Mouse (Mus musculus) c-Kit-positive CD71-positive TER-119-positive erythroid progenitor cells, embryonic 14.5 days (primary cell): ENCODE results near the gene Rnls.
A peak's percentile ranks its signal among the peaks of the same experiment; 100 is the strongest.

Experiments
- DNase-seq: peaks from one replicate; pipeline ENCODE4 v3.0.0-alpha.2; 2013; ENCODE audit warnings: low spot score

Rnls gene

DNA sequence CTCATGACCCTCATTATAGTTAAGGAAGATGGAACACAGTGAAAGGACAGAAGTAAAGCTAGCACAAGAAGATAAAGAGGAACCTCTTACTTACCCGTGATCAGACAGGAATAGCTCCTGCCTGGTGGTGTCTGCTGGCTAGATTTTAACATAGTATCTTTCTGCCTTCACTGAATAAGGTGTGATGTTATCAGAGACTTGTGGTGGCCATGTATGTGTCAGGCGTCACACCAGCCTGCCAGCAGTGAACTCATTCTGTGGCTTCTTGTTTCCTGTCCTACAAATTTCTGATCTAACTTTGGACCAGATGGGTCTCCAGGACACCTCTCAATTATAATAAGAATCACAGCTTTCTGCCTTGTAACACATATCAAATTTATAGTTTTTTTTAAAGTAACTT is 129.7 kb downstream of the Rnls start:
- no peak for DNase-seq

DNA sequence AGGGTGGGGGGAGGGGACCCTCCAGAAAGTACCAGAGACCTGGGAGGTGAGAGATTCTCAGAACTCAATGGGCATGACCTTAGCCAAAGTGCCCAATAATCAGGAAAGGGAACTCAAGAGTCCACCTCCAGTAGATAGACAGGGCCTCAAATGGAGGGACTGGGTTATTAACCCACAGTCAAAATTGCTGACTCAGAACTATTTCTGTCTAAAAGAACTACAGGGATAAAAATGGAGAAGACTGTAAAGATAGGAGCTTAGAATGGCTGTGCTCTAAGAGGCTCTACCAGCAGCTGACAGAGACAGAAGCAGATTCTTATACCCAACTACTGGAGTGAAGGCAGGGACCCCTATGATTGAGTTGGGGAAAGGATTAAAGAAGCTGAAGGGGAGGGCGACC is 132.9 kb downstream of the Rnls start:
- DNase-seq: no peak

DNA sequence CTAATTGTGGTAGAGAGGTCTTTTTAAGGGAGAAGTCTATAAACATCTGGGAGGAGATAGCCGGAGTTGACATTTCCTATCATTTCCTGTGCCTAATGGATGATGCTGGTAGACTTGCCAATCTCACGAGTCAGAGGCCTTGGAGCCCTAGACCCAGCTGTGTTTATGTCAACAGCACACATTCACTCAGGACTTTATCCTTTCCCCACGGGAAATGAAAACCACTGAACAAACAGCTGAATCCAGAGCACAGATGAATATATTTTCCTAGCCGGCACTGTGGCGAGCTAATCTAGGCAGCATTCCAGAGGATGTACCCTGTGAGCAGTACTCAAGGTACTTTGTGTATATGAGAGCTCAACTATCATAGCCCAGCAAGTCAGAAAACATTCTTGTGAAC is 138.2 kb downstream of the Rnls start:
- no peak for DNase-seq

DNA sequence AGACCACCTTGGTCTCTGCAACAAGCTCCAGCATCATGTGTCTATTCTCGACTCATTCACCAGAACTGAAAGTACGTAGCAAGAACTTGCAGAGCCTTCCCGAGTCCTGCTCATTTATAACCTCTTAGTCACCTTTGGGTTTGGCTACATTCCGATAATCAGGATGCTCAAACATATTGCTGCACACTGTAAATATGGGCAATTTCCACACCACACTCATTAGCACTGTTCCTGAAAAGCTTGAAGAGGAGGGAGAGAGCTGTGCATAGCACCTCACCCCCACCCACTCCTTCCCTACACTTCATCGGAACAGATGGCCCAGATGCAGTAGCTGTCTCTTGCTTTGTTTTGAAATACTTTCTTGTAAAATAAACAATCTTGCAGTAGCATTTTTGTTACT is 139.9 kb downstream of the Rnls start:
- DNase-seq: no peak

DNA sequence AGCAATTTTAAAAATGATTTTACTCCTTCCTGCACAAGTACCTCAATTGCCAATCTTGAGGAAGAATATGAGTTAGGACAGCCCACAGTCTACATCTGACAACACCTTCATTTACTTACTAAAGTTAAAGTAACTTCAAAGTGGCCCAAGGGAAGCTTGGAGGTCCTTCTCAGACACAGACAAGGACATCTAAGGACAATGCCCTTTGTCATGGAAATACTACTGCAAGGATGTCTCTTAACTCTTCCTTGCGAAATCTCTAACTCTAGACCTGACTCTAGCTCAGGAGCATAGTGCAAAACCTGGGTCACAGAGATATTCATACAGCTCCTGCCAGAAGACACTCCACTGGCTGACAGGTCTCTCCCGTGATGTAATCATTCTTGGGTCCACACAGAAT is 147.9 kb downstream of the Rnls start:
- no peak for DNase-seq

DNA sequence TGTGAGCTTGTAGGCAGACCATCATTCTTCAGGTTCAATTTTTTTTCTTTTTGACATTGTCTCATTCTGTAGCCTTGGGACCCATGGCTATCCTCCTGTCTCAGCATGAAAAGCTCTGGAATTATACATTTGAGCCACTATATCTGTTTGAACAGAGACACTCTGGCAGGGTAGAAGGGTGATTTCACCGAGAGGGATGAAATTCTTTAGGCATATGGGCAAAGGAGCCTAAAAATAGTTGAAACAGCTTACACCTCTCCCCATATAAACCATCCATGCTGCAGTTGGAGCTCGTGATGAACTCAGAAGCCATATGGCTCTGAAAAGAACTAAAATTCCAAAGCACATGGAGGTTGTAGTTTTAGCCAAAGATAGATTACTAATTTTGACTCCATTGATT is 151.7 kb downstream of the Rnls start:
- DNase-seq: no peak

DNA sequence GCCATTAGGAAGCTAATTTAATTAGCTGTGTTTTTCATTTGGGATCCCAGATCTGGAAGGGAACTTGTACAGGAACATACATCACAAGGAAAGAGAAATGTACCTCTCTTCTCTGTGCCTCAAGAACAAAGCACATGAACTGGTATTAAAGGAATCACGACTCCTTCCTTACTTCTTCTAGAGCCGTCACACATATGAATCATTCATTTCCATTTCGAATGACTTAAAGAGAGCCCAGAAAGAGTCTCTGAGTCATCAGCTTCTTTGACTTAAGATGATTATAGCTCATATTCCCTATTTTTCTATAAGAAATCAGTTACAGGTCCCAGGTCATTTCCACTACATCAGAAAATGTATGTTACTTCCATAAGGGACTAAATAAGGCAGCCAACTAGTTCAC is 159.2 kb downstream of the Rnls start:
- no peak for DNase-seq

DNA sequence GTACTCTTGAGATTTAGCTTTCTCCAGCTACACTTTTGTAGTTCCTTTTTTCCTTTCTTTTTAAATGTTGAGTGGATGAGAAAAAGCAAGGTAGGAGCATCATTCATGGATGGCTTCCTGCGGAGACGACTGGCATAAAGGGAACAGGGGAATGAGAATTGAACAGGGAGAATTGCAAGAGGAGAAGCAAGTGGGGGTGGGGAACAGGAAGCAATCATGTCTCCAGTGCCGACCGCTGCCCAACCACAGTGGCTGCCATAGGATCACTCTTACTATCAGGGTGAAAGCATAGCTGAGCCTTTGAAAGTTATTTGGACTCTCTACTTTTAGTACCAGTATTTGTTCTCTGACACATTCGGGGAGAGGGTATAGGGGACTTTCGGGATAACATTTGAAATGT is 160.8 kb downstream of the Rnls start:
- DNase-seq: no peak

DNA sequence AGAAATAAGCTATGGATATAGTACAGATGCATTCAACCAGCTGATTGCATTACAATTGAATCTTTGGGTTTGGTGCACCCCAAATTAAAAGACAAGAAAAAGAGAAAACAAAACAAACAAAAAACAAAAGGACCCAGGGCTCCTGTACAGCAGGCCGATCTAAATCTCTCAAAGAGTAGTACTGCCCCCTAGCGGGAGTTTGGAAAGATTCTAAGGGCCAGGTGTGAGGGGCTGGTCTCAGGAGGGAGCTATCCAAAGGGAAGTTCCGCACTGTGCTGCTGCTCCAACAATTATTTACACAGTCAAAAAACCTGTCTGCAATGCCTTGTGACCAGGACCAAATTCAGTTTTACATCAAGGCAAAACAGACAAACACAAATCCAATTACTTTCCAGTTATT is 165.1 kb downstream of the Rnls start:
- DNase-seq: peak; percentile 60

DNA sequence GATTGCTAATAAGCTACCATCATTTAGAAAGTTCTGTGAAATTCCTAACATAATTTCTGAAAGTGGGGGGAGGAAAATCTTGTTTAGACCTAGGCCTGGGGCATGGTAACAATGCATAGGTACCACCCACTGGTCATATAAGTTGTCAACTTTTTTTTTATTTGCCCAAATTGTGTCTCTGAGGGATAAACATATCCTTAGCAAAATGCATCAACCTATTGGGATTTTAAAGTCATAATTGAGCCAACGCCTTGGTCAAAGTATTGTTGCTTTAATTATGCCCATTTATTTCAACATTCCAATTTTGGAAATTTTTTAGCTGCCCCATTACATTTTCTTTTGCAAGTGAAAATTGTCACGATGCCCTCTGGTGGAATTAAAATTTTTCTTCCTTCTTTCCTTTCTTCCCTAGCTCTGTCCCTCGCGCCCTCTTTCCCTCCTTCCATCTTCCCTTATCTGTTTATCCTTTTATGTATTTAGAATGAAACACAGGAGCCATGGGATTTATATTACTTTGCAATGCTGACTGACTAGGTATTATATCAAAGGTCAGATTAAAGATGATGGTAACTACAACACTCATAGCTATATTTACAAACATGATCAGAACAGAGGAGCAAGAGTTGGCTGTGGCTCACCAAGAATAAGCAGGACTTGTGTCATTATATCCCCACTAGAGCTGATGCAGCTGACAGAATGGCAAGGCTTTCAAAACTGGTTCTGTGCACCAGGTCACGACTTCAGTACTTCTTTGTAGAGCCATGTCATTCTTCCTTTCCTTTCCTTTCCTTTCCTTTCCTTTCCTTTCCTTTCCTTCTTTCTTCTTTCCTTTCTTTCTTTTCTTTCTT is 166.0 kb downstream of the Rnls start:
- DNase-seq: no peak

DNA sequence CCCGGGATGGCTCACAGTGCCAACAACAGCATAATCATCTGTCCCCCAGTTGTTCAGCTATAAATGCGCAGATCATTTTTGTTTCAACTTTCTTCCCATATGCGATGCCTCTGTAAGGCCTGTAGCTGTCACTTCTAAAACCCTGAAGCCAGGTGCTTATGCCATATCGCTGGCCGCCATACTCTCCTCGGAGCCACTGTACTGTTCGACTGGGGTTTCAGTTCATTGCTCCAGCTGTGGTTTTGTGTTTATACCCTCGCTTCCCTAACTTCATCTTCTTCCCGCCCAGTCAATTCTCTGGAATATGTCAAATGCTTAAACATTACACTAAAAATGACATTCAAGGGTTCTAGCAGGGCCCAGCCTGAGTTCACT is 167.1 kb downstream of the Rnls start:
- no peak for DNase-seq

DNA sequence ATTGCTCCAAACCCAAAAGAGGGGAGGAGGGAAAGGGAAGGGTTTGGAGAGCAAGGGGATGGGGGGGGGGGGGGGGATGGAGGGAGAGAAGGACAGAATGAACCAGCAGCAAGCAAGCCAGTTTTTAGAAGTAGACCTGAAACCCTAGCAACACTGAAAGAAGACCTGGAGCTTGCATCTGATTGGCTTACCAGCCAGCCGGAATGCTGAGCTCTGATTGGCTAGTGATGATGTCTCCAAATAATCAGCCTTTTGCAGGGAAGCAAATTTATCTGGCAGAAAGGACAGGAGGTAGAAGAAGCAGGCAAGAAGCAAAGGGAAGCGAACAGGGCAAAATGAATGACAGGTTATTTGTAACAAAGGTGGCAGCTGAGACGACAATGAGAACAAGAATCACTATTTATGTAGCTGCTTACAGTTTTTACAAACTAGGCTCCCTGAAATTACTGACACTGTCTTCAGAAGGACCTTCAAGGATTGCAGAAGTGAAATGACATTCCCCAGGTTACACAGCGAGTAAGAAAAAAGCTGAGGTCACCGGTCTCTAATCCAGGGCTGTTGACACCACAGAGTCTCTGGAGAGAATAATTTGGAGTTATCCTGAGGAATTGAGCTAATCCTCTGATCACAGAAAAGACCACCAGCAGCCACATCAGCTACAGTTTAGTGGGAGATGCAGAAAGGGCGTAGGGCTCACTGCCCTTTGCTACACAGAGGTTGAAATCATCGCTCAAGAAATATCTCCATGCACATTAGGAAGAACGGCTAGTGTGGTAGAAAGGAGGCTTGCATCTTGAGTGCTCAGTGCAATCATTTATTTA is 167.7 kb downstream of the Rnls start:
- no peak for DNase-seq

DNA sequence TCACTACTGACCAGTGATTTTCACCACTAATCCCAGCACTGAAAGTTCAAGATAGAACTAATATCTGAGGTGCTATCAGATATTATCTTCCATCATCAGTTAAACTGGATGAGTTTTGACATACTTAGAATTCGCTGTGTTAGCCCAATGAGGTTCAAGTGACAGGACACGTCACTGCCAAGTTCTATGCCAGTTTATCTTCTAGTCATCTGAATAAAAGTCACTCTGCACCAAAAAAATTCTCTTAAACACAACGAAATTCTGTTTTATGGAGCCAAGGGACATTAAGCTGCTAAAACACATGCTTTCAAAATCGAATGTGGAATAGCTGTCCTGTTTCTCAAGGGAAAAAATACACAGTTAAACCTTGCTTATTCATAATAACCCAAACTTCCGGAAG is 168.3 kb downstream of the Rnls start:
- DNase-seq: no peak

DNA sequence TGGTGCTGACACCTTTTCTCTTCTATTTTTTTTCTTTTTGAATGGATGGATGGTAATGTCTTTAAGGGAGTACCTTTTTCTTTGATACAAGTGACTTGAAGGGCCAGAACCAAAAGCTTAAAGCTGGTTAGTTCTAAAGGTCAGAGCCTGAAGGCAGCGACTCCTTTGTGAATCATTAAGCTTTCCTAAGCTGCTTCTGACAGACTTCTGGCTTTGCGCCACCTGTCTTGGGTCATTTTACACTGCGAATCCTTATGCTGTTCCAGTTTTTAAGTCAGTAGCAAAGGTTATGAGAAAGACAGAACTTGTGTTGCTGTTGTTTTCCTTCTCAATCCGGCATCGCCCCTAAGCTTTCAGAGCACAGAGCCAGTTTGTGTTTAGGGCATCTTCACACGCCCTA is 168.8 kb downstream of the Rnls start:
- DNase-seq: no peak

DNA sequence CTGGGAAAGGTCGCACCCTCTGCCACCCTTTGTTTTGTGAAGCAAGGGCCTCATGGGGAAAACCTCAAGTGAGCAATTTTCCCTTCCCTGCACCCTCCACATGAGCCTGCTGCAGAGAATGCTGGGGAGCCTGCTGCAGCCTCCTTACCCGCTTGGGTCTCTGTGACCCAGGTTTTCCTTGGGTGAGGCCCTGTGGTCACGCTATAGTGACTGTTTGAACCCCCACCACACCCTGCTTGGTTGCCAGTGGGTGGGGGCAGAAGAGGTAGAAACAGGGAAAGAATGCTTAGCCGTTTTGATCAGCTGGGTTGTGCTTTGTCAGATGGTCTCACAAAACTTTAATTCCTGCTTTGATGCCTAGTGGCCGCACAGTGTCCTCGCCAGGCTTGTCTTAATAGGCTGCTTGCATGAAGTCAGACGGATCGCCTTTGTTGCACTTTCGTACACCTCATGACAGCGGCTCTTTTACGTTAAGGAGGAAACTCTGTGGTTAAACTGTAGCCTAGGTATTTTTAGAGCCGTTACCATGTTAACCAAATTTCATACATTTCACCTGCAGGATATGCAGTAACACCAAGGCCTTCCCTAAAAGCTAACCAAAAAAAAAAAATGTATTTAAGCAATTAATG is 169.4 kb downstream of the Rnls start:
- no peak for DNase-seq

DNA sequence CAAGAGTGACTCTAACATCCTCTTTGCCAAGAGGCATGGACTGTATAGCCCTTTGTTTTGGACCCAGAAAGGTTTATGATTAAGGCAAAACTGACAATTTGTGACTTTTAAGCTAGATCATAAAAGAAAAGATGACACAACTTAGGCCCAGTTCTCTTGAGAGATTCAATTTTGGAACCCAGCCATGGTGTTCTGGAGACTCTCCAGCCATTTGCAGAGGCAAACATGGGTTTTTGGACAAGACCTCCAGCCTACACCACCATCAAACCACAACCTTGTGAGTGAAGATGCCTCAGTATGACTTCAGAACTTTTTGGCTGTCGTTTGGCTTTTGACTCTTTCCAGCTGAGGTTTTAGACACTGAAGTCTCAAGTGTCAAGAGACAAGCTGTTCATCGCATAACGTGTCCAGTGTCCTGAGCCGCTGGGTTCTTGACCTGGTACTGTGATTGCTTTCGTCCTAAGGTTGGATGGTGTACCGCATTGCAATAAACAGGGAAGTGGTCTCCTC is 174.2 kb downstream of the Rnls start:
- no peak for DNase-seq

DNA sequence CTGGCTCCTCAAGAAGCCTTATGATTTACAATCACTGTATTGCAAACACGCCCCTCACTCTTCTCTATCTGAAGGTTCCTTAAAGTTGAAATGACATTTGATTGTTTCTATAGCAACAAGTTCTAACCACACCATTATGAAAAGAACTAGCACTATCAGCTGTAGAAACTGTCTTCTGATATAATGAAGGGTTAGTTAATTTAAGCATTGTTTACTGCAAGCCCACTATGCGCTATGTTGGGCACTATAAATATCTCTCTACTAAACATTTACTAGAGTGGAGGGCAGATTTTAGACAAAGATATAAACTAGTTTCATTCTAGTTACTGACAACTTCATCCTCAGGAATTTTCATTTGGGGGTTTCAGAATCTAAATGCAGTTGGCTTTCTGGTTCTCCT is 182.4 kb downstream of the Rnls start:
- DNase-seq: no peak

DNA sequence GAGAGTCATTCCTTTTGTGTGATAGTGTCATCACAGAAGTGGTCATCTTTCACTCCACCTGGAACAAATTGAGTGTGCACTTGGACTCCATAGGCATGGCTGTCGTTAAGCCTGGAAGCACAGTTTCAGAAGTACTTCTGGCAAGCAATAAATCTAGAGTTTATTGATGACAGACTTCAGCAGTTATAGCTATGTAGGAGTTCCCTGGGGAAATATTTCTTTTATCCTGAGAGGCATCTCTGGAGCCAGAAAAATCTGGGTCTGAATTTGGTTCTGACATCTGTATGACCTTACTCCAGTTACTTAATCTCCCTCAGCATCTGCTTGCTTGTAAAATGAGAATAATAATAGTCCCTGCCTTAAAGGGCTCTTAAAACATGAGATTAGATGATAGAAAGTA is 184.1 kb downstream of the Rnls start:
- DNase-seq: no peak

DNA sequence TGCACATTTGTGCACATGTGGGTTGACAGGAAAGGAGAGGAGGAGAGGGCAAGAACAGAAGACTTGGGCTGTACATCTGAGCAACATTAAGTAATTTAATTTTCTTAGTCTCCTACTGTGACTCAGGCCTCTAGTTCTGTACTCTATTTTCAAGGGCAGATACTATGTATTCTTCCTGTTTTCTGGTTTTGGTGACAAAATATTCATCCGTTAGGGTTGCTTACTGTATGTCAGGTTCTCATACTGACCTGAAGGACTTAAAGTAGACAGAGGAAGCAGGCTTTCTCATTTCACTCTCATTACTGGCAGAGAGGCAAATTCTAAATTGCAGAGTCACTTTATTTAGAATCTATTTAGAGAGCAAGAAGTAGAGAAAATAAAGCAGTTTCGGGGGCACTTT is 186.7 kb downstream of the Rnls start:
- no peak for DNase-seq

DNA sequence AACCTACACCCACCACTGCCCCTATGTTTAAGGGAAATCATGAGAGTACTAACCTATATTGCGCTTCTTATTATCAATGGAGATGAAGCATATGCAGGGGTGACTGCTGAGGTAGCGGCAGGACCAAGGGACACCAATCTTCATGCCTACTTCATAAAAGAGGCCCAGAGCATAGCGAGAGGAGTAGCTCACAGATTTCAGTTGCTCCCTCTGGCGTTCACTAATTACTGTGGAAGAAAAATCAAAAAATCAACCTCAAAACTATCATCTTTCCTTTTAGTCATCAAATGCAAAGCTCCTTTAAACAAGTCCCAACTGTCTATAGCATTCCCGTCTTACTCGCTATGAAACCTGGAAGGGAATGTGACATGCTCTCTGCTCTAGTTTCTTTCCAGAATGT is 189.7 kb downstream of the Rnls start:
- no peak for DNase-seq

DNA sequence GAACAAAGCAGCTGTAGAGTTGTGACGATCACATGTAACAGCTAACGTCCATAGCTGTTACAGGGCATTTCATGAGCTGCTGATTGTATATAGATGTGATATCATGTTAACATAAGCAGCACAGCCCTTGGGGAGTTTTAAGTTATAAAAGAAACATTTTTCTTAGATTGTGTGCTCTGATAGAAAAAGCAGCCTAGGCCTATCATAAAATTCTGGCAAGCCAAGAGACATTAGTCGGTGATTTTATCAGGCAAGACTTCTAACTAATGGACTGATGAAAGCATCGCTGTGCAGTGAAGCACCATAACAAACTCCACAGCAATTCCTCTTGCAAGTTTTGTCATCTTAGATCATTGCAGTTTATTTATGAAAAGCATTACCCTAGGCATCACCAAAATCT is 190.9 kb downstream of the Rnls start:
- DNase-seq: no peak

DNA sequence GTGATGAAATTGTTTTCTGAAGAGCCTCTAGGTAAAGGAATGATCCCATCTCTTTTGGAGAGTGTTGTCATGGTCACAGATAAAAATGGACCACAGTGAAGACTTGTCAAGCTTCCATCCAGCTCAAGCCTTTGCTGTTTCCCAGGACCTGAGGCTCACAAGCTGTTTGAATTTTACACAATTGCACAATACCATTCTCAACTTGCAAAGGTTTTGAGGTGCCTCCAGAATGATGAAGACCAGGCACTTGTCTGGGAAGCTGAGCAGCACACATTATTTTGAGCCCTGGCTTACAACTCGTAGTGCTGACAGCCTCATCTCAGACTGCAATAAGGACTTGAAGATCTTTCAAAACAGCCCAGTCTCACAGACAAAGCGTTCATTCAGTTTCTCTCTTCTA is 200.0 kb downstream of the Rnls start:
- no peak for DNase-seq

DNA sequence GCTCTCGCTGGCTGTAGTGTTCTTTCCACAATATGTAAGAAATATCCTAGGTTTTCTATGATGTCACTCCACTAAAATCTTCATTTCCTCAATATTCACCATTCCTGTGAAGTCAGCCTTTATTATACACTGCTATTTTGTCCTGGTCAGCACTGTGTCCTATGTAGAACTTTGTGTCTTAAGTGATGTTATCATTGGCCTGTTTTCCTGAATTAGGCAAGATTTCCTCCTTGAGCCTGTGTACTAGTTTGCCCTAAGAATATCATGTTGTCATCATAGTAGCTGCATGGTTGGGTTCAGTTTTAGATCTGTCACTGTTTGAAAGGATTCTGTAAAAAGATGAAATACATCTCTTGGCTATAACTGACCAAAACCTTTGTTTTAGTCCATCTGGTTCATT is 203.3 kb downstream of the Rnls start:
- no peak for DNase-seq
